Mouse (Mus musculus) CH12.LX (cell line): ENCODE measurements around the gene Dnajb11. TPM values are rescaled to one million over a fixed set of nuclear protein-coding genes. Genes with fewer than 3 reads are reported as not detected.

Experiments used
- DNase-seq: peaks from one replicate; pipeline ENCODE4 v3.0.0-alpha.2; 2013; ENCODE audit errors: extremely low read depth
- H3K27ac ChIP-seq: 2 replicates; pipeline ENCODE4 v1.5.1; 2012; ENCODE audit warnings: low read depth, mild to moderate bottlenecking, control low read depth, moderate library complexity; ENCODE audit not compliant: insufficient read depth
- H3K27me3 ChIP-seq: replicated peaks from 2 replicates; pipeline ENCODE3; 2012; ENCODE audit warnings: inconsistent platforms
- H3K36me3 ChIP-seq, 2 experiments: replicated peaks in 1 of 2; 2 replicates each; pipeline versions ENCODE3 to v1.6.1; 2012; ENCODE audit warnings: inconsistent platforms in 1 of 2, low read length in 1 of 2, mild to moderate bottlenecking in 1 of 2, mixed read lengths in 1 of 2, moderate library complexity in 1 of 2; ENCODE audit not compliant: control insufficient read depth in 1 of 2, insufficient read depth in 1 of 2
- H3K4me1 ChIP-seq, 2 experiments: 2 replicates each; pipeline ENCODE4 v1.6.1; 2012; ENCODE audit warnings: inconsistent platforms in 1 of 2, moderate library complexity in 1 of 2; ENCODE audit not compliant: insufficient read depth in 2 of 2, control insufficient read depth in 1 of 2
- H3K4me2 ChIP-seq: 2 replicates; pipeline ENCODE4 v1.6.1; 2012; ENCODE audit warnings: low read depth, mild to moderate bottlenecking, control low read depth; ENCODE audit not compliant: poor library complexity, insufficient read depth, severe bottlenecking
- H3K4me3 ChIP-seq, 3 experiments: fragments of 150-350 bp in 1 of 3; sonication (generic) in 1 of 3; replicated peaks in 1 of 3; 2 replicates each; pipeline versions ENCODE3 to v1.5.1; 2011 to 2012; ENCODE audit warnings: low read depth in 2 of 3, low read length in 2 of 3, mild to moderate bottlenecking in 2 of 3, moderate library complexity in 2 of 3, control low read depth in 1 of 3, improper control_type of control experiment in 1 of 3, inconsistent platforms in 1 of 3, mixed read lengths in 1 of 3; ENCODE audit not compliant: poor library complexity in 1 of 3
- H3K79me2 ChIP-seq: replicated peaks from 2 replicates; pipeline ENCODE4 v1.6.1; 2012; ENCODE audit warnings: mild to moderate bottlenecking, moderate library complexity; ENCODE audit not compliant: control insufficient read depth, poor library complexity, insufficient read depth, severe bottlenecking; ENCODE audit errors: extremely low read depth
- H3K9ac ChIP-seq: 2 replicates; pipeline ENCODE4 v1.6.1; 2012; ENCODE audit warnings: low read depth, mild to moderate bottlenecking, control low read depth, moderate library complexity; ENCODE audit not compliant: insufficient read depth
- H3K9me3 ChIP-seq: replicated peaks from 2 replicates; pipeline ENCODE3; 2012; ENCODE audit warnings: low read length, inconsistent platforms, mixed read lengths
- BHLHE40 ChIP-seq: IDR thresholded peaks from 2 replicates; pipeline ENCODE4 v1.6.1; 2011; ENCODE audit warnings: mild to moderate bottlenecking, low read depth, low read length, improper control_type of control experiment
- CHD2 ChIP-seq: IDR thresholded peaks from 2 replicates; pipeline ENCODE4 v1.6.1; 2011; ENCODE audit warnings: low read length, improper control_type of control experiment
- E2F4 ChIP-seq: IDR thresholded peaks from 2 replicates; pipeline ENCODE4 v1.6.1; 2011; ENCODE audit warnings: low read depth, low read length, improper control_type of control experiment; ENCODE audit not compliant: insufficient replicate concordance
- ELF1 ChIP-seq: IDR thresholded peaks from 2 replicates; pipeline ENCODE4 v1.6.1; 2014; ENCODE audit warnings: low read depth, mild to moderate bottlenecking, inconsistent platforms, low read length, improper control_type of control experiment
- ETS1 ChIP-seq: conservative IDR thresholded peaks from 2 replicates; pipeline ENCODE4 v1.6.1; 2012; ENCODE audit warnings: low read depth, mild to moderate bottlenecking, inconsistent platforms, low read length, improper control_type of control experiment, moderate library complexity
- IRF4 ChIP-seq: IDR thresholded peaks from 2 replicates; pipeline ENCODE4 v1.6.1; 2014; ENCODE audit warnings: low read depth, mild to moderate bottlenecking, inconsistent platforms, low read length, improper control_type of control experiment
- JUN ChIP-seq: IDR thresholded peaks from 2 replicates; pipeline ENCODE4 v1.6.1; 2011; ENCODE audit warnings: low read depth, mild to moderate bottlenecking, low read length, improper control_type of control experiment, moderate library complexity; ENCODE audit not compliant: insufficient read depth
- JUND ChIP-seq: conservative IDR thresholded peaks from 2 replicates; pipeline ENCODE4 v1.6.1; 2011; ENCODE audit warnings: low read depth, low read length, improper control_type of control experiment
- KAT2A ChIP-seq: IDR thresholded peaks from 2 replicates; pipeline ENCODE4 v1.6.1; 2012; ENCODE audit warnings: low read length, improper control_type of control experiment, inconsistent platforms; ENCODE audit not compliant: insufficient replicate concordance
- NELFE ChIP-seq: IDR thresholded peaks from 2 replicates; pipeline ENCODE4 v1.6.1; 2011; ENCODE audit warnings: low read depth, low read length, improper control_type of control experiment
- NRF1 ChIP-seq: IDR thresholded peaks from 2 replicates; pipeline ENCODE4 v1.6.1; 2014; ENCODE audit warnings: low read depth, mild to moderate bottlenecking, inconsistent platforms, low read length, improper control_type of control experiment, moderate library complexity
- POLR2AphosphoS2 ChIP-seq: IDR thresholded peaks from 2 replicates; pipeline ENCODE4 v1.6.1; 2011; ENCODE audit warnings: low read depth, low read length, improper control_type of control experiment
- RCOR1 ChIP-seq: conservative IDR thresholded peaks from 2 replicates; pipeline ENCODE4 v1.6.1; 2012; ENCODE audit warnings: low read depth, mild to moderate bottlenecking, inconsistent platforms, low read length, improper control_type of control experiment
- SMC3 ChIP-seq: IDR thresholded peaks from 2 replicates; pipeline ENCODE4 v1.6.1; 2011; ENCODE audit warnings: low read depth, low read length, improper control_type of control experiment
- TCF12 ChIP-seq: IDR thresholded peaks from 2 replicates; pipeline ENCODE4 v1.6.1; 2014; ENCODE audit warnings: low read depth, mild to moderate bottlenecking, inconsistent platforms, low read length, improper control_type of control experiment
- USF1 ChIP-seq: IDR thresholded peaks from 2 replicates; pipeline ENCODE4 v1.6.1; 2014; ENCODE audit warnings: low read depth, mild to moderate bottlenecking, inconsistent platforms, low read length, improper control_type of control experiment
- ZC3H11A ChIP-seq: IDR thresholded peaks from 2 replicates; pipeline ENCODE4 v1.6.1; 2012; ENCODE audit warnings: low read depth, mild to moderate bottlenecking, inconsistent platforms, low read length, improper control_type of control experiment
- ZMIZ1 ChIP-seq: IDR thresholded peaks from 2 replicates; pipeline ENCODE4 v1.6.1; 2012; ENCODE audit warnings: low read depth, mild to moderate bottlenecking, inconsistent platforms, low read length, improper control_type of control experiment
- dilution Hi-C: fragments of 300-500 bp; cut with MboI; formaldehyde crosslinking; loops from 2 replicates; pipeline ENCODE4 v1.14.3; 2020; ENCODE audit warnings: low sequenced_read_pairs; ENCODE audit not compliant: extremely low pct_unique_long_range_greater_than_20kb, extremely low pct_ligation_motif_present
- in situ Hi-C: fragments of 300-500 bp; cut with MboI; formaldehyde crosslinking; loops from 3 replicates; pipeline ENCODE4 v1.14.3; 2019; ENCODE audit warnings: low sequenced_read_pairs, low pct_ligation_motif_present, low pct_unique_long_range_greater_than_20kb, mixed read lengths
- polyA plus RNA-seq: library from polyadenylated mRNA; unstranded; fragments of >175 nt; gene quantifications from 2 replicates; pipeline ENCODE4 v1.2.1, GENCODE M21; 2012; ENCODE audit warnings: low read depth; ENCODE audit not compliant: insufficient read length
- total RNA-seq, 2 experiments: library from RNA; depleted of rRNA; stranded (reverse); fragments of 300-350 nt in 1 of 2; fragments of >200 nt in 1 of 2; gene quantifications; 2 replicates each; pipeline ENCODE4 v1.2.3; 2012 to 2014

Dnajb11 gene
- total and polyA plus RNA-seq, 3 experiments: 122 to 206 (median 129) TPM

GRCm38 (mm10) chr16:22844061-22844801 is 13.4 kb upstream of the Dnajb11 start:
- no peak for TF ChIP-seq ZC3H11A
- TF ChIP-seq KAT2A: no peak
- TF ChIP-seq CHD2: no peak
- TF ChIP-seq ETS1: no peak
- TF ChIP-seq ELF1: no peak
- TF ChIP-seq SMC3: no peak
- TF ChIP-seq NRF1: no peak
- TF ChIP-seq JUN: no peak
- Histone ChIP-seq H3K79me2 (no peaks in the 10 kb centered on the region), H3K27ac (no peak overlapping the region), H3K36me3 (peaks cover 26 to 70% of the 10 kb centered on the region in 2 experiments), H3K27me3 (no peaks in the 10 kb centered on the region), H3K9ac (no peak overlapping the region), H3K4me1 (no peaks in the 10 kb centered on the region), H3K4me3 (no peak overlapping the region), H3K9me3 (no peaks in the 10 kb centered on the region), H3K4me2 (no peak overlapping the region)
- dilution Hi-C loops (no loop called here), in situ Hi-C loops (no loop called here)
- no peak for DNase-seq

- Histone ChIP-seq H3K4me1 (no peaks in the 10 kb centered on the region), H3K27me3 (no peaks in the 10 kb centered on the region), H3K79me2 (no peaks in the 10 kb centered on the region), H3K4me3 (no peak overlapping the region), H3K36me3 (peaks cover 22 to 69% of the 10 kb centered on the region in 2 experiments), H3K9ac (no peak overlapping the region), H3K27ac (no peak overlapping the region), H3K4me2 (no peak overlapping the region), H3K9me3 (no peaks in the 10 kb centered on the region)
- DNase-seq: no peak
- dilution Hi-C loops: no loop called here
- TF ChIP-seq JUND (no peak), ZMIZ1 (no peak), NRF1 (no peak), TCF12 (no peak)
- in situ Hi-C loops: no loop called here
Observed at GRCm38 (mm10) chr16:22844834-22845233, 12.8 kb upstream of the Dnajb11 start.

- dilution Hi-C loops: no loop called here
- in situ Hi-C loops: no loop called here
Observed at GRCm38 (mm10) chr16:22845481-22845880, 12.2 kb upstream of the Dnajb11 start.

More at GRCm38 (mm10) chr16:22845481-22845880, 12.2 kb upstream of the Dnajb11 start:
- no peak for DNase-seq
- Histone ChIP-seq H3K4me1 (no peaks in the 10 kb centered on the region), H3K9ac (no peak overlapping the region), H3K27me3 (no peaks in the 10 kb centered on the region), H3K36me3 (peaks cover 16 to 69% of the 10 kb centered on the region in 2 experiments), H3K4me3 (no peak overlapping the region), H3K27ac (no peak overlapping the region), H3K79me2 (no peaks in the 10 kb centered on the region), H3K9me3 (no peaks in the 10 kb centered on the region), H3K4me2 (no peak overlapping the region)
- no peak for TF ChIP-seq POLR2AphosphoS2
- TF ChIP-seq USF1: no peak
- no peak for TF ChIP-seq E2F4
- TF ChIP-seq SMC3: no peak
- no peak for TF ChIP-seq ZMIZ1
- TF ChIP-seq ETS1: no peak
- TF ChIP-seq BHLHE40: no peak
- no peak for TF ChIP-seq ELF1
- TF ChIP-seq RCOR1: no peak
- TF ChIP-seq NELFE: no peak
- TF ChIP-seq IRF4: no peak
